Mouse (Mus musculus) lung, postnatal 0 days (tissue): ENCODE data around the gene I830077J02Rik.

Experiments
- CTCF ChIP-seq: IDR thresholded peaks from 2 replicates; pipeline ENCODE4 v1.5.1; 2016; ENCODE audit warnings: antibody characterized with exemption, mild to moderate bottlenecking
- EP300 ChIP-seq: IDR thresholded peaks from 2 replicates; pipeline ENCODE4 v1.6.1; 2016; ENCODE audit warnings: antibody characterized with exemption, mild to moderate bottlenecking, control low read depth

- TF ChIP-seq CTCF (no peak), EP300 (no peak)
Observed at GRCm38 (mm10) chr3:105927561-105928194, 4.8 kb downstream of the I830077J02Rik start.
